Mouse (Mus musculus) liver, embryonic 15.5 days (tissue): Measurements from ENCODE around the gene Mrpl48. TPM values are rescaled to one million over a fixed set of nuclear protein-coding genes. Genes with fewer than 3 reads are reported as not detected.
A peak's percentile ranks its signal among the peaks of the same experiment; 100 is the strongest.

ENCODE experiments used
- ATAC-seq: fragments of 200-750 bp; cut with Nextera tagmentation; 2 replicates; pipeline ENCODE4 v1.8.0; 2017; ENCODE audit warnings: moderate number of reproducible peaks, mild to moderate bottlenecking, moderate library complexity; ENCODE audit not compliant: insufficient read depth
- H3K27ac ChIP-seq: fragments of 300-500 bp; sonication (generic); replicated peaks from 2 replicates; pipeline ENCODE4 v1.5.1; 2015; ENCODE audit warnings: mild to moderate bottlenecking, inconsistent platforms
- H3K27me3 ChIP-seq: fragments of 300-500 bp; sonication (generic); 2 replicates; pipeline ENCODE4 v1.6.1; 2015; ENCODE audit warnings: mild to moderate bottlenecking, inconsistent platforms
- H3K36me3 ChIP-seq: fragments of 300-500 bp; sonication (generic); replicated peaks from 2 replicates; pipeline ENCODE4 v1.6.1; 2015; ENCODE audit warnings: moderate library complexity, mild to moderate bottlenecking, inconsistent platforms
- H3K4me1 ChIP-seq: fragments of 300-500 bp; sonication (generic); replicated peaks from 2 replicates; pipeline ENCODE4 v1.6.1; 2015; ENCODE audit warnings: inconsistent platforms
- H3K4me2 ChIP-seq: fragments of 300-500 bp; sonication (generic); 2 replicates; pipeline ENCODE4 v1.6.1; 2015; ENCODE audit warnings: moderate library complexity, mild to moderate bottlenecking, inconsistent platforms
- H3K4me3 ChIP-seq: fragments of 300-500 bp; sonication (generic); replicated peaks from 2 replicates; pipeline ENCODE4 v1.5.1; 2015; ENCODE audit warnings: mild to moderate bottlenecking, inconsistent platforms
- H3K9ac ChIP-seq: fragments of 300-500 bp; sonication (generic); 2 replicates; pipeline ENCODE4 v1.6.1; 2015; ENCODE audit warnings: moderate library complexity, mild to moderate bottlenecking, inconsistent platforms
- H3K9me3 ChIP-seq: fragments of 300-500 bp; sonication (generic); replicated peaks from 2 replicates; pipeline ENCODE4 v1.6.1; 2016; ENCODE audit warnings: inconsistent platforms
- WGBS: fragments of 180-500 bp; shearing (Covaris S2); methylation state at CpG from one replicate; pipeline ENCODE4 v1.1.7; 2015; ENCODE audit warnings: mixed read lengths; ENCODE audit not compliant: insufficient replicate concordance; 5-methylcytosine and 5-hydroxymethylcytosine counted together
- polyA plus RNA-seq: library from polyadenylated mRNA; unstranded; fragments of >200 nt; fragmentation: Nextera tagmentation; extraction: Ambion mirVana; gene quantifications from 2 replicates; pipeline ENCODE4 v1.2.1, GENCODE M21; 2015

Mrpl48 gene
- polyA plus RNA-seq, 1 experiment from 2014 or later, result 41.3 TPM

DNA sequence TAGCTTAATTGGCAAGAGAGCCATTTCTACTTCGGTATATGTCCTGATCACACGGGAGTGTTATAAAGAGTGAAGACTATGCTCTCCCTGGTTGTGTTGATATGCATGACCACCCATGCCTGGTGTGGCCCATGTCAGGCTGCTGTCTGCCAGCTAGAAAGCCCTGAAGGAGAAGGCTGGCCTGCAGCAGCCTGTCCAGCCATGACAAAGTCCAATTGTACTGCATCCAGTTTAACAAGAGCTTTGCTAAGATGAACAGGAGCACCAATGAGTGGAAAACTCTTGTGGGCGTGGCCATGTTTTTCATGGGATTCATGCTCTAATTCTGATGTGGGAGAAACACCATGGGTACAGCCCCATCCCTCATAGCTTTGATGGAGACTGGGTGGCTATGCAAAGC lies 16.4 kb upstream of the Mrpl48 start:
- peaks cover 4% of the 10 kb centered on the region for H3K36me3 ChIP-seq
- no peak overlapping the region for H3K4me3 ChIP-seq
- 74% methylated on average over 3 of the region's 3 CpGs for WGBS
- H3K4me2 ChIP-seq, result no peak overlapping the region
- peaks cover 15% of the 10 kb centered on the region for H3K4me1 ChIP-seq
- no peak overlapping the region for H3K27ac ChIP-seq
- ATAC-seq, result no peak
- H3K27me3 ChIP-seq, result no peaks in the 10 kb centered on the region
- no peak overlapping the region for H3K9ac ChIP-seq
- H3K9me3 ChIP-seq, result no peaks in the 10 kb centered on the region

GRCm38 (mm10) chr7:100622277-100622676 lies 14.2 kb upstream of the Mrpl48 start:
- peaks cover 22% of the 10 kb centered on the region for H3K4me1 ChIP-seq
- H3K36me3 ChIP-seq, result peaks cover 9% of the 10 kb centered on the region
- H3K4me2 ChIP-seq, result no peak overlapping the region
- no peaks in the 10 kb centered on the region for H3K9me3 ChIP-seq
- H3K9ac ChIP-seq, result no peak overlapping the region
- no peak overlapping the region for H3K4me3 ChIP-seq
- ATAC-seq, result no peak
- no peaks in the 10 kb centered on the region for H3K27me3 ChIP-seq
- H3K27ac ChIP-seq, result no peak overlapping the region
- 54% methylated on average over 2 of the region's 2 CpGs for WGBS

DNA sequence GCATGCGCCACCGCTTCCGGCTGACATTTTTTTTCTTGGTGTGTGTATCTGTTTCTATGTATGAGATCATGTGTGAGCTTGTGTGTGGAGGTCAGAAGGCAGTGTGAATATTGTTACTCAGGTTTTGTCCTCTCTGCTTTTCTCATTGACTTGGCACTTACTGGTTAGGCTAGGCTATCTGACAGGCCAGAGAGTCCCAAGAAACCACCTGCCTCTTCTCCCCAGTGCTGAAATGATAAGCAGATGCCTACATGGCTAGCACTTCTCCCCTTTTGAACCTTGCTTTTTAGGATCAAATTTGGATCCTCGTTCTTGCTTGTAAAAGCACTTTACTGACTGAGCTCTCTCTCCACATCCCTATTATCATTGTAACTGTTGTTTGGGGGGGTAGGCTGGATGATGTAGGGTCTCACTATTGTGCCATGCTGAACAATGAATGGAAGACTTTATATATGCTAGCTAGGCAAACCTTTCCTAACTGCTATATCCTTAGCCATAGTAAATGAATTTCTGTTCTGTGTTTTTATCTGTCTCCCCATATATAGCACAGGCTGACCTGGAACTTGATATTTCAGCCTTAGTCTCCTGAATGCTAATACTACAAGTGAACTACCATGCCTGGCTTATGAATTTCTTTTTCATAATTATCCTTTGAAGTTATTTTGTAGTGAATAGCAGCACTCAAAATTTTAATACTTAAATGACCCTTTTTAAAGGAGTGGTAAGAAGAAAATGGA lies 8.2 kb upstream of the Mrpl48 start:
- peak overlapping the region; percentile 48 for H3K27ac ChIP-seq
- H3K36me3 ChIP-seq, result peaks cover 7% of the 10 kb centered on the region; the same call in 1 of the 2 replicates
- H3K9ac ChIP-seq, result no peak overlapping the region
- peak overlapping the region; percentile 33 for H3K4me2 ChIP-seq
- H3K9me3 ChIP-seq, result no peaks in the 10 kb centered on the region
- no peak overlapping the region for H3K4me3 ChIP-seq
- peaks cover 44% of the 10 kb centered on the region for H3K4me1 ChIP-seq
- no peaks in the 10 kb centered on the region for H3K27me3 ChIP-seq
- WGBS, result 67% methylated on average over 4 of the region's 4 CpGs
- ATAC-seq, result peak; percentile 81

GRCm38 (mm10) chr7:100608910-100609309 lies 809 bp upstream of the Mrpl48 start:
- peak overlapping the region; percentile 100 for H3K9ac ChIP-seq

GRCm38 (mm10) chr7:100607214-100608129 lies 629 bp downstream of the Mrpl48 start, which contains the start of gene Rab6a:
TSS of gene Rab6a (plus strand) at chr7:100607410.
- Histone ChIP-seq H3K4me3 (peak within 1 kb of the TSS; percentile 96), H3K9me3 (no peaks in the 10 kb centered on the region), H3K36me3 (no peaks in the 10 kb centered on the region), H3K27me3 (peaks cover 6% of the 10 kb centered on the region; the same call in 1 of the 2 replicates), H3K9ac (peak within 1 kb of the TSS; percentile 100), H3K4me1 (peaks cover 23% of the 10 kb centered on the region), H3K27ac (peak within 1 kb of the TSS; percentile 100), H3K4me2 (peak within 1 kb of the TSS; percentile 83)
- peak; percentile 93 for ATAC-seq
- under 1% methylated on average over 105 of the region's 105 CpGs for WGBS

More at GRCm38 (mm10) chr7:100608910-100609309, 809 bp upstream of the Mrpl48 start:
- Histone ChIP-seq H3K36me3 (no peaks in the 10 kb centered on the region), H3K9me3 (no peaks in the 10 kb centered on the region), H3K4me3 (peak overlapping the region; percentile 96), H3K4me2 (peak overlapping the region; percentile 83), H3K4me1 (peaks cover 27% of the 10 kb centered on the region), H3K27me3 (no peaks in the 10 kb centered on the region), H3K27ac (peak overlapping the region; percentile 100)
- no peak for ATAC-seq
- WGBS, result 12% methylated on average over 4 of the region's 4 CpGs

GRCm38 (mm10) chr7:100600211-100600610 lies 7.9 kb downstream of the Mrpl48 start:
- Histone ChIP-seq H3K4me1 (no peaks in the 10 kb centered on the region), H3K27ac (no peak overlapping the region), H3K9ac (no peak overlapping the region), H3K9me3 (no peaks in the 10 kb centered on the region), H3K4me3 (no peak overlapping the region), H3K4me2 (no peak overlapping the region), H3K36me3 (no peaks in the 10 kb centered on the region), H3K27me3 (peaks cover 9% of the 10 kb centered on the region; the same call in 1 of the 2 replicates)
- no peak for ATAC-seq
- 43% methylated on average over 5 of the region's 5 CpGs for WGBS

GRCm38 (mm10) chr7:100593349-100593748 lies 14.8 kb downstream of the Mrpl48 start:
- no peaks in the 10 kb centered on the region for H3K36me3 ChIP-seq
- no peak for ATAC-seq
- no peak overlapping the region for H3K9ac ChIP-seq
- no peak overlapping the region for H3K4me3 ChIP-seq
- H3K9me3 ChIP-seq, result no peaks in the 10 kb centered on the region
- H3K4me2 ChIP-seq, result no peak overlapping the region
- H3K4me1 ChIP-seq, result peaks cover 14% of the 10 kb centered on the region; the same call in 1 of the 2 replicates
- no peaks in the 10 kb centered on the region for H3K27me3 ChIP-seq
- H3K27ac ChIP-seq, result no peak overlapping the region

GRCm38 (mm10) chr7:100591522-100591852 lies 16.6 kb downstream of the Mrpl48 start:
- H3K4me1 ChIP-seq, result peaks cover 14% of the 10 kb centered on the region; the same call in 1 of the 2 replicates
- WGBS, result 8% methylated on average over 2 of the region's 2 CpGs
- H3K27ac ChIP-seq, result peak overlapping the region; percentile 83
- no peaks in the 10 kb centered on the region for H3K9me3 ChIP-seq
- peak overlapping the region; percentile 62 for H3K9ac ChIP-seq
- H3K27me3 ChIP-seq, result no peaks in the 10 kb centered on the region
- ATAC-seq, result 0 out of 2 replicates have a peak, but pooled peaks have one; percentile 1
- H3K4me3 ChIP-seq, result peak overlapping the region; percentile 66
- peak overlapping the region; percentile 73 for H3K4me2 ChIP-seq
- H3K36me3 ChIP-seq, result no peaks in the 10 kb centered on the region

GRCm38 (mm10) chr7:100590845-100591521 lies 17.1 kb downstream of the Mrpl48 start:
- no peaks in the 10 kb centered on the region for H3K36me3 ChIP-seq
- no peaks in the 10 kb centered on the region for H3K27me3 ChIP-seq
- peak overlapping the region; percentile 62 for H3K9ac ChIP-seq
- H3K27ac ChIP-seq, result peak overlapping the region; percentile 83
- WGBS, result 0% methylated on average over 20 of the region's 20 CpGs
- peak overlapping the region; percentile 73 for H3K4me2 ChIP-seq
- peak; percentile 91 for ATAC-seq
- H3K9me3 ChIP-seq, result no peaks in the 10 kb centered on the region
- peak overlapping the region; percentile 66 for H3K4me3 ChIP-seq
- peaks cover 14% of the 10 kb centered on the region; the same call in 1 of the 2 replicates for H3K4me1 ChIP-seq

DNA sequence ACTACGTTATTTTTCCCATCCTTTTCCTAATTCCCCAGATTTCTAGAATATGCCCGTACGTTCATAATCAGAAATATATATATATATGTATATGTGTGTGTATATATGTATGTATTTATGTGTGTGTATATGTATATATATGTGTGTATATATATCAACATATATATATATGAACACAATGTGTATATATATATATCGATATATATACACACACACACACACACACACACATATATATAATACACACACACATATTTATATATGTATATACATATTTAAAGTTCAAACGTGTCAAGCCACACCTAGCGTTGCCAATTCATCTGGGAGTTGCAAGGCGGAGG lies 17.6 kb downstream of the Mrpl48 start:
- H3K4me2 ChIP-seq, result peak overlapping the region; percentile 73
- H3K4me3 ChIP-seq, result peak overlapping the region; percentile 66
- H3K4me1 ChIP-seq, result peaks cover 14% of the 10 kb centered on the region; the same call in 1 of the 2 replicates
- 39% methylated on average over 7 of the region's 7 CpGs for WGBS
- no peaks in the 10 kb centered on the region for H3K36me3 ChIP-seq
- peak overlapping the region; percentile 62 for H3K9ac ChIP-seq
- H3K9me3 ChIP-seq, result no peaks in the 10 kb centered on the region
- no peaks in the 10 kb centered on the region for H3K27me3 ChIP-seq
- peak overlapping the region; percentile 83 for H3K27ac ChIP-seq
- ATAC-seq, result no peak
